Mouse (Mus musculus) erythroblast, embryonic 14.5 days (primary cell): ENCODE data around the gene Stat5a.

Experiments
- GATA1 ChIP-seq: IDR thresholded peaks from 2 replicates; pipeline ENCODE4 v1.6.1; 2012; ENCODE audit warnings: low read length, inconsistent platforms, mixed read lengths
- TAL1 ChIP-seq: IDR thresholded peaks from 3 replicates; pipeline ENCODE4 v1.6.1; 2012; ENCODE audit warnings: low read length, inconsistent platforms, mixed read lengths

GRCm38 (mm10) chr11:100931254-100931921 lies 72.2 kb downstream of the Stat5a start:
- no peak for TF ChIP-seq GATA1
- no peak for TF ChIP-seq TAL1
